Mouse (Mus musculus): ENCODE data around the gene Wnk1. TPM values are rescaled to one million over a fixed set of nuclear protein-coding genes. Genes with fewer than 3 reads are reported as not detected.

The Wnk1 gene
- polyA plus RNA-seq, 1 experiment from 2014 or later: 31.2 TPM

DNA sequence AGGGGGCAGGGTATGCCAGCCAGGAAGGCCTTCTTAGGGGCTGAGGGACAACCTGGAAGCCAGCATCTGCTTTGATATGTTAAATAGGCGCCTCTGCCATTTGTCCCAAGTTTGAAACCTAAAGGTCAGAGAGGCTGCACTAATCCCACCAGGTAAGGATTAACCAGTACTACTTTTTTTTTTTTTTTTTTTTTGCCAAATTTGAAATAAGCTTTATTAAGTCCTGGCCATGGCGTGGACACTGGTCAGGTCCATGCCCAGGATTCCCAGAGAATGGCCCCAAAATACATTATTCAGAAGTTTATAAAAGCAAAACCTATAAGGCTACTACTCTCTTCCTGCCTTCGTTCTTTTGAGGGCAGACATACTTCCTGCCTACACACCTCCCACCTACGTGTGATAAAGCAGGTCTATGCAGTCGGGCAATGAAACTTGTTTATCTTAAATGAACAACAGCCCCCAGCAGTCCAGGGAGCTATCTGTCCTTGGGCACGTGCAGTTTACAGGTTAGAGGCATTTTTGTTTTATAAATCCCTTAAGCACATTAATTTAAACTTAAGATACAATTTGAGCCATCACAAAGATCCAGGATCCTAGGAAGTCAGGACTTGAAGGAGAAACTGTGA, 27.2 kb upstream of the Wnk1 start:
- ATAC-seq (ENCODE audit: low FRiP score, low TSS enrichment): no peak
- Histone ChIP-seq H3K27me3 (ENCODE audit: control insufficient read depth, insufficient read depth, low read length) (no peaks in the 10 kb centered on the region), H3K4me2 (replicated peaks; ENCODE audit: low read depth) (no peak overlapping the region), H3K27ac (replicated peaks) (no peak overlapping the region), H3K36me3 (ENCODE audit: control insufficient read depth, insufficient read depth, low read length) (no peaks in the 10 kb centered on the region), H3K9me3 (ENCODE audit: control insufficient read depth, low read length) (no peaks in the 10 kb centered on the region), H3K9ac (ENCODE audit: low read length) (no peak overlapping the region), H3K4me3 (ENCODE audit: low read depth, low read length) (no peak overlapping the region), H3K4me1 (replicated peaks; ENCODE audit: control insufficient read depth, insufficient read depth) (no peaks in the 10 kb centered on the region)
- TF ChIP-seq CTCF (IDR thresholded peaks at IDR 0.05; ENCODE audit: low read depth) (no peak), EP300 (optimal IDR thresholded peaks at IDR 0.05) (no peak)
- 50% methylated on average over 6 of the region's 6 CpGs for WGBS
- no peak for DNase-seq (ENCODE audit: low spot score)

DNA sequence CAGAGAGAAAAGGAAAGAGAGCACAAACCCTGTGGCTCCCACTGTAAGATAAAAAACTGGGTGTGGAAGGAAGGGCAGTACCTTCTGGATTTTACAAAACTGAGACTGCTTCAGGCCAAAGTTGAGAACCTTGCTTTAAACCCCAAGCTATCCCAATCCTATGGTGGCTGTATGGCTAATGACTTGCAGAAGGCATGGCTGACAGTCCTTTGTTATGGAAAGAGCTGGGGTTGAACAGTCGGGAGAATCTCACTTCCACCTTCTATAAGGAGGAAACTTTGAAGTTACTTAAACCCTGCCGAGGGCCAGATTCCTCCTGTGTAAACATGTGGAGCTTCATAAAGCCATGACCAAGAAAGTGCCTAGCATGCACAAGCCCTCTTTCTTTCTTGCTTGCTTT, 26.2 kb upstream of the Wnk1 start:
- Histone ChIP-seq H3K4me2 (replicated peaks; ENCODE audit: low read depth) (no peak overlapping the region), H3K27me3 (ENCODE audit: control insufficient read depth, insufficient read depth, low read length) (no peaks in the 10 kb centered on the region), H3K9ac (ENCODE audit: low read length) (no peak overlapping the region), H3K4me1 (replicated peaks; ENCODE audit: control insufficient read depth, insufficient read depth) (no peaks in the 10 kb centered on the region), H3K36me3 (ENCODE audit: control insufficient read depth, insufficient read depth, low read length) (no peaks in the 10 kb centered on the region), H3K4me3 (ENCODE audit: low read depth, low read length) (no peak overlapping the region), H3K9me3 (ENCODE audit: control insufficient read depth, low read length) (no peaks in the 10 kb centered on the region), H3K27ac (replicated peaks) (no peak overlapping the region)
- no peak for DNase-seq (ENCODE audit: low spot score)
- TF ChIP-seq CTCF (IDR thresholded peaks at IDR 0.05; ENCODE audit: low read depth): no peak
- no peak for TF ChIP-seq EP300 (optimal IDR thresholded peaks at IDR 0.05)
- 28% methylated on average over 2 of the region's 2 CpGs for WGBS
- no peak for ATAC-seq (ENCODE audit: low FRiP score, low TSS enrichment)

DNA sequence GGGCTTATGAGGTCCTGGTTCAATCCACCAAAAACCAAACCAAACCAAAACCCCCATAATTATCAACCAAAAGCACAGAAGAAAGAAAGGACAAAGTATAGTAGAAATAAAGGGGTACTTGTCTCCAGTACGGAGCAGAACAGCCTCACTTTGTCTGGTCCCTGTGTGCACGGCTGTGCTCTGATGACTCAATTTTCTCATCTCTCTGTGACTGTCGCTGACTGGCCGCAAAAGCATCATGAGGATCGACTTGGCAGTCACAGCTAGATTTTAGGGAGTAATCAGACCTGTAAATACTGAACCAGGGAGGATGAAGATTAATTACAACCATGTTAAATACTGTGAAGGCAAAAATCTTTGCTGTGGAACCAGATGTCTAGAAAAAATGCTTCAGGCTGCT, 24.5 kb upstream of the Wnk1 start:
- no peak overlapping the region for H3K4me3 ChIP-seq (ENCODE audit: low read depth, low read length)
- no peaks in the 10 kb centered on the region for H3K27me3 ChIP-seq (ENCODE audit: control insufficient read depth, insufficient read depth, low read length)
- no peak for TF ChIP-seq CTCF (IDR thresholded peaks at IDR 0.05; ENCODE audit: low read depth)
- TF ChIP-seq EP300 (optimal IDR thresholded peaks at IDR 0.05): no peak
- no peak overlapping the region for H3K4me2 ChIP-seq (replicated peaks; ENCODE audit: low read depth)
- DNase-seq (ENCODE audit: low spot score) (no peak), ATAC-seq (ENCODE audit: low FRiP score, low TSS enrichment) (no peak)
- 82% methylated on average over 5 of the region's 5 CpGs for WGBS
- H3K27ac ChIP-seq (replicated peaks): no peak overlapping the region
- no peaks in the 10 kb centered on the region for H3K9me3 ChIP-seq (ENCODE audit: control insufficient read depth, low read length)
- H3K4me1 ChIP-seq (replicated peaks; ENCODE audit: control insufficient read depth, insufficient read depth): no peaks in the 10 kb centered on the region
- no peaks in the 10 kb centered on the region for H3K36me3 ChIP-seq (ENCODE audit: control insufficient read depth, insufficient read depth, low read length)
- H3K9ac ChIP-seq (ENCODE audit: low read length): no peak overlapping the region

DNA sequence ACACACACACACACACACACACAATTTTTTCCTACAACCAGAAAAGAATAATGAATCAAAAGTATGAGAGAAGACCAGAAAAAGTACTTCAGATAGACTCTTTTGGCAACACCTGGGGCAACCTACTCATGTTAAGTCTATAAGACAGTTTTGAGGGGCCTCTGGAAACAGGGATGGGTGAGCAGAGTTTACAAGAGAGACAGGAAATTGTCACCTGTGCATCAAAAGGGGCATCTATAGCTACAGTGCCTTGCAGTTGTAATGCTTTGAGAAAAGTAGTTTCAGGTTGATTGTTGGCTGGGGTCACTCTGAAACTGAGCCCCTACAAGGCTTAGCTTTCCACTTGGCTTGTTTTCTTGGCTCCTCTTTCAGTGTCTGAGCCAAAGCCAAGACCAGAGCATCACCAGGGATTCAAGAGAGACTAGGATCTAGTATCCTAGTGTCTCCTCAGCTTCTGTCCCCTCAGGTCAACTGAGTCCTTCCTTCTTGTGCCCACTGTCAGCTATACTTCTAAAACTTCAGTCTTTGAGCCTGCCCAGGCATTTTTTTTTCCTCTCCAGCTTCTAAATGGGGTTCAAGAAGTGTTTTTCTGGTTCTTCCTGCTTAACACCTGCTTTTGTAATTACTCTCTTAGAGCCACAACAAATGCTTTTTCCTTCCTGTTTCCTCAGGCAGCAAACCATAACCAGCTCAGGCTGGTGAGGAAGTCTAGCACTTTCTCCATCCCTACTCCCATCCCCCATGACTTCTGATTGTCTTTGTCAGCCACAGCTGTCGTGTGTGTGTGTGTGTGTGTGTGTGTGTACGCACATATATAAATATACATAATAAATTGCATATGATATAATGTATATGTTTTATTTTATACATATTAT, 17.4 kb upstream of the Wnk1 start:
- WGBS: 60% methylated on average over 2 of the region's 2 CpGs
- no peaks in the 10 kb centered on the region for H3K27me3 ChIP-seq (ENCODE audit: control insufficient read depth, insufficient read depth, low read length)
- DNase-seq (ENCODE audit: low spot score) (no peak), ATAC-seq (ENCODE audit: low FRiP score, low TSS enrichment) (no peak)
- H3K4me1 ChIP-seq (replicated peaks; ENCODE audit: control insufficient read depth, insufficient read depth): no peaks in the 10 kb centered on the region
- no peaks in the 10 kb centered on the region for H3K9me3 ChIP-seq (ENCODE audit: control insufficient read depth, low read length)
- H3K4me2 ChIP-seq (replicated peaks; ENCODE audit: low read depth): no peak overlapping the region
- no peak for TF ChIP-seq EP300 (optimal IDR thresholded peaks at IDR 0.05)
- no peak for TF ChIP-seq CTCF (IDR thresholded peaks at IDR 0.05; ENCODE audit: low read depth)
- no peak overlapping the region for H3K4me3 ChIP-seq (ENCODE audit: low read depth, low read length)
- no peak overlapping the region for H3K9ac ChIP-seq (ENCODE audit: low read length)
- H3K27ac ChIP-seq (replicated peaks): no peak overlapping the region
- H3K36me3 ChIP-seq (ENCODE audit: control insufficient read depth, insufficient read depth, low read length): no peaks in the 10 kb centered on the region

DNA sequence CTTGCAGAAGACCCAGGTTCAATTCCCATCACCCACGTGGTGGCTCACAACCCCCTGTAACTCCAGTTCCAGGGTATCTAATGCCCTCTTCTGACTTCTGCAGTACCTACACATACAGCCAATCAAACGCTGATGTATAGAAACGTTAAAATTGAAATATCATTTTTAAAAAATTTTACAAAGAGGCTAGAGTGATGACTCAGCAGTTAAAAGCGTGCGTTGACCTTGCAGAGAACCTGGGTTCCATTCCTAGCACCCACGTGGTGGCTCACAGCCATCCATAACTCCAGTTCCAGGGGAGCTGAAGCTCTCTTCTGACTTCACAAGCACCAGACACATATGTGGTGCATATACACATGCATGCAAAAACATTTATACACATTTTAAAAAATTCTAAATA, 15.9 kb upstream of the Wnk1 start:
- TF ChIP-seq CTCF (IDR thresholded peaks at IDR 0.05; ENCODE audit: low read depth): no peak
- TF ChIP-seq EP300 (optimal IDR thresholded peaks at IDR 0.05): no peak
- DNase-seq (ENCODE audit: low spot score): no peak
- WGBS: 76% methylated on average over 6 of the region's 6 CpGs
- no peaks in the 10 kb centered on the region for H3K4me1 ChIP-seq (replicated peaks; ENCODE audit: control insufficient read depth, insufficient read depth)
- H3K9ac ChIP-seq (ENCODE audit: low read length): no peak overlapping the region
- H3K27me3 ChIP-seq (ENCODE audit: control insufficient read depth, insufficient read depth, low read length): no peaks in the 10 kb centered on the region
- ATAC-seq (ENCODE audit: low FRiP score, low TSS enrichment): no peak
- no peak overlapping the region for H3K4me2 ChIP-seq (replicated peaks; ENCODE audit: low read depth)
- no peaks in the 10 kb centered on the region for H3K36me3 ChIP-seq (ENCODE audit: control insufficient read depth, insufficient read depth, low read length)
- H3K9me3 ChIP-seq (ENCODE audit: control insufficient read depth, low read length): no peaks in the 10 kb centered on the region
- H3K27ac ChIP-seq (replicated peaks): no peak overlapping the region
- H3K4me3 ChIP-seq (ENCODE audit: low read depth, low read length): no peak overlapping the region

DNA sequence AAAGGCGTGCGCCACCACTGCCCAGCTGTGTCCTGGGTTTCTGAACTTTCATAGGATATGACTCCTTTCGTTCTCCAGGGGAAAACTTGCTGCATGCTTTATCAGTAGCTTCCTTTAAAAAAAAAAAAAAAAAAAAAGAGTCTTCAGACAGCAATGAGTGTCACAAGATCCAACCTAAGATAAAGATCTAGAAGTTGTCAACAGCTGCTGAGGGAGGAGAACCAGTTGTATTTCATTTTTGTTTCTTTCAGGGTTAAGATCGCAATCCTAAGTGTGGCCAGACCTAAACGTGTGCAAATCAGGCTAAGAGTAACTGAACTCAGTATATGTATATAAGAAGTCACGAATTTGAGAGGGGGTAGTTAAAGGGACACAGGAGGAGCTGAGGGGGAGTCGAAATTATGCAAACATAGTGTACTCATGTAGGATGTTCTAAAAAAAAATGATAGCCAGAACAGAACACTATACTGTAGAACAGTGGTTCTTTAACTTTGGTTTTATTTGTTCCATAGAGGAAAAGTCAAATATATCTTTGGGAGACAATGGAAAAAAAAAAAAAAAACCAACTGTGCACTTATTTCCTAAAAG, 9.3 kb upstream of the Wnk1 start:
- no peak for DNase-seq (ENCODE audit: low spot score)
- WGBS: 67% methylated on average over 7 of the region's 7 CpGs
- Histone ChIP-seq H3K9ac (ENCODE audit: low read length) (no peak overlapping the region), H3K4me2 (replicated peaks; ENCODE audit: low read depth) (no peak overlapping the region), H3K4me3 (ENCODE audit: low read depth, low read length) (no peak overlapping the region), H3K4me1 (replicated peaks; ENCODE audit: control insufficient read depth, insufficient read depth) (no peaks in the 10 kb centered on the region), H3K9me3 (ENCODE audit: control insufficient read depth, low read length) (no peaks in the 10 kb centered on the region), H3K27ac (replicated peaks) (no peak overlapping the region), H3K36me3 (ENCODE audit: control insufficient read depth, insufficient read depth, low read length) (no peaks in the 10 kb centered on the region), H3K27me3 (ENCODE audit: control insufficient read depth, insufficient read depth, low read length) (no peaks in the 10 kb centered on the region)
- no peak for ATAC-seq (ENCODE audit: low FRiP score, low TSS enrichment)
- TF ChIP-seq CTCF (IDR thresholded peaks at IDR 0.05; ENCODE audit: low read depth): no peak
- no peak for TF ChIP-seq EP300 (optimal IDR thresholded peaks at IDR 0.05)

Measured in stomach, postnatal 0 days (tissue).